Mouse (Mus musculus): ENCODE results near the gene Nkd2. TPM values are rescaled to one million over a fixed set of nuclear protein-coding genes. Genes with fewer than 3 reads are reported as not detected.

Nkd2 gene
- polyA plus RNA-seq, 2 experiments: 34.8 to 50.3 TPM

- H3K9me3 ChIP-seq (ENCODE audit: control insufficient read depth, low read length): no peaks in the 10 kb centered on the region
- no peak for TF ChIP-seq POLR2A (IDR thresholded peaks at IDR 0.05; ENCODE audit: borderline replicate concordance, extremely low read depth, insufficient read depth, insufficient read length)
- ATAC-seq (ENCODE audit: low FRiP score, low read depth) (no peak), DNase-seq (ENCODE audit: low spot score) (no peak)
- H3K9ac ChIP-seq (ENCODE audit: low read depth, low read length, severe bottlenecking): no peak overlapping the region
- no peak overlapping the region for H3K4me3 ChIP-seq (replicated peaks; ENCODE audit: low read length)
- peaks cover 4% of the 10 kb centered on the region; the same call in 1 of the 2 replicates for H3K4me1 ChIP-seq (ENCODE audit: control insufficient read depth, insufficient read depth, low read length)
- H3K27ac ChIP-seq (replicated peaks; ENCODE audit: low read depth, low read length): no peak overlapping the region
- H3K36me3 ChIP-seq (ENCODE audit: control insufficient read depth, insufficient read depth, low read length): no peaks in the 10 kb centered on the region; the same call in 1 of the 2 replicates
- no peak overlapping the region for H3K4me2 ChIP-seq (replicated peaks; ENCODE audit: low read depth, low read length, severe bottlenecking)
- no peaks in the 10 kb centered on the region for H3K27me3 ChIP-seq (ENCODE audit: control insufficient read depth, insufficient read depth, low read length)
Measured at GRCm38 (mm10) chr13:73842696-73843095, 4.7 kb downstream of the Nkd2 start.

GRCm38 (mm10) chr13:73839740-73840139, 7.7 kb downstream of the Nkd2 start:
- no peak for ATAC-seq (ENCODE audit: low FRiP score, low read depth)
- H3K4me3 ChIP-seq (replicated peaks; ENCODE audit: low read length): no peak overlapping the region
- H3K9me3 ChIP-seq (ENCODE audit: control insufficient read depth, low read length): no peaks in the 10 kb centered on the region
- H3K9ac ChIP-seq (ENCODE audit: low read depth, low read length, severe bottlenecking): no peak overlapping the region
- WGBS: 60% methylated on average over 4 of the region's 4 CpGs
- no peak overlapping the region for H3K4me2 ChIP-seq (replicated peaks; ENCODE audit: low read depth, low read length, severe bottlenecking)
- no peak overlapping the region for H3K27ac ChIP-seq (replicated peaks; ENCODE audit: low read depth, low read length)
- TF ChIP-seq POLR2A (IDR thresholded peaks at IDR 0.05; ENCODE audit: borderline replicate concordance, extremely low read depth, insufficient read depth, insufficient read length): no peak
- no peaks in the 10 kb centered on the region for H3K27me3 ChIP-seq (ENCODE audit: control insufficient read depth, insufficient read depth, low read length)
- DNase-seq (ENCODE audit: low spot score): no peak
- no peaks in the 10 kb centered on the region; the same call in 1 of the 2 replicates for H3K36me3 ChIP-seq (ENCODE audit: control insufficient read depth, insufficient read depth, low read length)
- H3K4me1 ChIP-seq (ENCODE audit: control insufficient read depth, insufficient read depth, low read length): peaks cover 31% of the 10 kb centered on the region

GRCm38 (mm10) chr13:73839137-73839548, 8.3 kb downstream of the Nkd2 start:
- no peaks in the 10 kb centered on the region; the same call in 1 of the 2 replicates for H3K36me3 ChIP-seq (ENCODE audit: control insufficient read depth, insufficient read depth, low read length)
- H3K9me3 ChIP-seq (ENCODE audit: control insufficient read depth, low read length): no peaks in the 10 kb centered on the region
- H3K9ac ChIP-seq (ENCODE audit: low read depth, low read length, severe bottlenecking): no peak overlapping the region
- DNase-seq (ENCODE audit: low spot score) (no peak), ATAC-seq (ENCODE audit: low FRiP score, low read depth) (no peak)
- H3K4me2 ChIP-seq (replicated peaks; ENCODE audit: low read depth, low read length, severe bottlenecking): no peak overlapping the region
- no peaks in the 10 kb centered on the region for H3K27me3 ChIP-seq (ENCODE audit: control insufficient read depth, insufficient read depth, low read length)
- H3K4me1 ChIP-seq (ENCODE audit: control insufficient read depth, insufficient read depth, low read length): peaks cover 35% of the 10 kb centered on the region
- no peak overlapping the region for H3K27ac ChIP-seq (replicated peaks; ENCODE audit: low read depth, low read length)
- no peak overlapping the region for H3K4me3 ChIP-seq (replicated peaks; ENCODE audit: low read length)
- no peak for TF ChIP-seq POLR2A (IDR thresholded peaks at IDR 0.05; ENCODE audit: borderline replicate concordance, extremely low read depth, insufficient read depth, insufficient read length)
- 58% methylated on average over 11 of the region's 11 CpGs for WGBS

- Histone ChIP-seq H3K27me3 (ENCODE audit: control insufficient read depth, insufficient read depth, low read length) (no peaks in the 10 kb centered on the region), H3K27ac (replicated peaks; ENCODE audit: low read depth, low read length) (no peak overlapping the region), H3K4me3 (replicated peaks; ENCODE audit: low read length) (no peak overlapping the region), H3K4me1 (ENCODE audit: control insufficient read depth, insufficient read depth, low read length) (peaks cover 49% of the 10 kb centered on the region), H3K9ac (ENCODE audit: low read depth, low read length, severe bottlenecking) (no peak overlapping the region), H3K9me3 (ENCODE audit: control insufficient read depth, low read length) (no peaks in the 10 kb centered on the region), H3K4me2 (replicated peaks; ENCODE audit: low read depth, low read length, severe bottlenecking) (no peak overlapping the region), H3K36me3 (ENCODE audit: control insufficient read depth, insufficient read depth, low read length) (no peaks in the 10 kb centered on the region; the same call in 1 of the 2 replicates)
- DNase-seq (ENCODE audit: low spot score) (no peak), ATAC-seq (ENCODE audit: low FRiP score, low read depth) (no peak)
- 74% methylated on average over 8 of the region's 8 CpGs for WGBS
- no peak for TF ChIP-seq POLR2A (IDR thresholded peaks at IDR 0.05; ENCODE audit: borderline replicate concordance, extremely low read depth, insufficient read depth, insufficient read length)
Measured at GRCm38 (mm10) chr13:73837708-73838107, 9.7 kb downstream of the Nkd2 start.

GRCm38 (mm10) chr13:73836491-73836890, 10.9 kb downstream of the Nkd2 start:
- no peak for TF ChIP-seq POLR2A (IDR thresholded peaks at IDR 0.05; ENCODE audit: borderline replicate concordance, extremely low read depth, insufficient read depth, insufficient read length)
- Histone ChIP-seq H3K9ac (ENCODE audit: low read depth, low read length, severe bottlenecking) (no peak overlapping the region), H3K4me2 (replicated peaks; ENCODE audit: low read depth, low read length, severe bottlenecking) (no peak overlapping the region; the same call in 1 of the 2 replicates), H3K9me3 (ENCODE audit: control insufficient read depth, low read length) (no peaks in the 10 kb centered on the region), H3K27me3 (ENCODE audit: control insufficient read depth, insufficient read depth, low read length) (no peaks in the 10 kb centered on the region), H3K27ac (replicated peaks; ENCODE audit: low read depth, low read length) (0 out of 2 replicates have a peak overlapping the region, but pooled peaks have one; percentile 19), H3K36me3 (ENCODE audit: control insufficient read depth, insufficient read depth, low read length) (no peaks in the 10 kb centered on the region), H3K4me1 (ENCODE audit: control insufficient read depth, insufficient read depth, low read length) (peaks cover 54% of the 10 kb centered on the region), H3K4me3 (replicated peaks; ENCODE audit: low read length) (no peak overlapping the region)
- ATAC-seq (ENCODE audit: low FRiP score, low read depth) (no peak), DNase-seq (ENCODE audit: low spot score) (no peak)
- 47% methylated on average over 6 of the region's 6 CpGs for whole genome bisulfite sequencing

Measured in limb, embryonic 14.5 days (tissue).